Mouse (Mus musculus): ENCODE results near the gene Col19a1. TPM values are rescaled to one million over a fixed set of nuclear protein-coding genes. Genes with fewer than 3 reads are reported as not detected.

Gene Col19a1
- polyA plus RNA-seq, 1 experiment from 2014 or later, result 0.26 TPM

DNA sequence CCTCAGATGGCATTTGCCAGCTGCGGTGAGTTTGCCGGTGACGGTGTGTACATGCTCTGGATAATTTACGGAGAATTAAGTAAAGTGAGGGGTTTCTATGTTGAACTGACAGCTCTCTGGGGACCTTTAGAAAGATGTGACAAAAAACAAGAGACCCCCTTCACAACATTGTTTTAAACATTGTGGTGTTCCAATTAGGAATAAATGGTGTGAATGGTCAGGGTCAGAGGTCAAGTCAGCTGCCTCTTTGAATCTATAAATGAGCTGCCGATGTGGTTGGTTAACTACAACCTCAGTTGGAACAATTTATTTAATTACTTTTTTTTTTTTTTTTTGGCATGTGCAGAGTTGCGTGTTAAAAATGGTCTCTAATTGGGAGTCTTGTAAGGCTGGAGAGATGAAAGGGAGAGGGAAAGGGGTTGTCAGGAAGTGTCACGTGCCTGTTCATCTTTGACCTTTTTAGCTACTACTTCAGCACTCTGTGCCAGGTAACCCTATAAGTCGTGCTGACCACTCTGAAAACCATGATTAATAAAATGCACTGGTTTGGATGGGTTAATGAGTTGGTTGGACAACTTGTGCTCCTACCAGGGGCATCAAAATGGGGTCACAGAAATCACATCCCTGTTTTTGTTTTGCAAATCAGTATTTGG, 347.1 kb downstream of the Col19a1 start:
- Histone ChIP-seq H3K4me1 (no peaks in the 10 kb centered on the region), H3K36me3 (no peaks in the 10 kb centered on the region), H3K27me3 (no peaks in the 10 kb centered on the region), H3K9me3 (replicated peaks) (no peaks in the 10 kb centered on the region), H3K4me3 (replicated peaks) (no peak overlapping the region), H3K4me2 (no peak overlapping the region), H3K27ac (no peak overlapping the region), H3K9ac (no peak overlapping the region)
- ATAC-seq (replicated peaks; ENCODE audit: low FRiP score), result no peak
- 62% methylated on average over 8 of the region's 8 CpGs for WGBS

DNA sequence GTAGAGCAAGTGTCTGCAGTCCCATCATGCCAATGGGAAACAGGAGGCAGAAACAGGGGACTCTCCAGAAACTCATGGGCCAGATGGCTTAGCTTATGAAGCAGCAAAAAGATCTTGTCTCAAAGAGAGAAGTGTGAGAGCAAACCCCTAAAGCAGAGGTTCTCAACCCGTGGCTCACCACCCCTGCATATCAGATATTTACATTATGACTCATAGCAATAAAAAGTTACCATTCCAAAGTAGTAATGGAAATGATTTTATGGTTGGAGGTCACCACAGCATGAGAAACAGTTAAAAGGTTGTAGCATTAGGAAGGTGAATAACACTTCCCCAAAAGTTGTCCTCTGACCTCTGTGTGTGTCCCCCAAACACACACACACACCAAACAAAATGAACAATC, 350.9 kb downstream of the Col19a1 start:
- Histone ChIP-seq H3K27me3 (no peaks in the 10 kb centered on the region), H3K4me3 (replicated peaks) (no peak overlapping the region), H3K4me1 (no peaks in the 10 kb centered on the region), H3K36me3 (no peaks in the 10 kb centered on the region), H3K9ac (no peak overlapping the region), H3K9me3 (replicated peaks) (no peaks in the 10 kb centered on the region), H3K4me2 (no peak overlapping the region), H3K27ac (no peak overlapping the region)
- 67% methylated on average over 1 of the region's 1 CpGs for WGBS
- no peak for ATAC-seq (replicated peaks; ENCODE audit: low FRiP score)

GRCm38 (mm10) chr1:24231504-24232270, 355.6 kb downstream of the Col19a1 start:
- Histone ChIP-seq H3K4me1 (peaks cover 5% of the 10 kb centered on the region; the same call in 1 of the 2 replicates), H3K4me3 (replicated peaks) (no peak overlapping the region), H3K27me3 (no peaks in the 10 kb centered on the region), H3K4me2 (no peak overlapping the region), H3K27ac (no peak overlapping the region), H3K9me3 (replicated peaks) (no peaks in the 10 kb centered on the region), H3K36me3 (no peaks in the 10 kb centered on the region), H3K9ac (no peak overlapping the region)
- no peak for ATAC-seq (replicated peaks; ENCODE audit: low FRiP score)
- 67% methylated on average over 3 of the region's 3 CpGs for WGBS

DNA sequence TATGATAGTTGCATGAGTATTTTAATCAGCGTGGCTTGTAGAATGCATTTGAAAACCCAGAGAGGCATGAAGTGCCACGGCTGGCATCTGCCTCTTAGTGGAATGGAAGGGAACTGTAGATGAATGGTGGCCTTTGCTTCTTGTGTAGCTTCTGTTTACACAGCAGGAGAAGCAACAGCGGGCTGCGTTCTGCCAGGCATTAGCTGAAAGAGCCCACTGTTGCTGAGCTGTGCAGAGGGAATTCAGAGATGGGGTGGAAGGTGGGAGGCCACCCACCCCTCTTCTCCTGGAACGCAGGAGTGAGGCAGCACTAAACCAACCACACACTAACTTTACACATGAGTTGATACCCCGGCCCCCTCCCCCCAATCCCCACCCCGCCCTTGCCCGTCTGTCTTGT, 356.8 kb downstream of the Col19a1 start:
- no peaks in the 10 kb centered on the region for H3K27me3 ChIP-seq
- peaks cover 5% of the 10 kb centered on the region; the same call in 1 of the 2 replicates for H3K4me1 ChIP-seq
- 0 out of 2 replicates have a peak overlapping the region, but pooled peaks have one; percentile 27 for H3K4me2 ChIP-seq
- H3K4me3 ChIP-seq (replicated peaks), result no peak overlapping the region
- no peak overlapping the region for H3K9ac ChIP-seq
- ATAC-seq (replicated peaks; ENCODE audit: low FRiP score), result peak; percentile 36; the same call in 1 of the 2 replicates
- no peaks in the 10 kb centered on the region for H3K36me3 ChIP-seq
- no peak overlapping the region for H3K27ac ChIP-seq
- WGBS, result 22% methylated on average over 8 of the region's 8 CpGs
- no peaks in the 10 kb centered on the region for H3K9me3 ChIP-seq (replicated peaks)

GRCm38 (mm10) chr1:24229552-24229951, 357.7 kb downstream of the Col19a1 start:
- no peaks in the 10 kb centered on the region for H3K9me3 ChIP-seq (replicated peaks)
- H3K9ac ChIP-seq, result no peak overlapping the region
- H3K4me2 ChIP-seq, result no peak overlapping the region
- H3K4me3 ChIP-seq (replicated peaks), result no peak overlapping the region
- H3K4me1 ChIP-seq, result peaks cover 5% of the 10 kb centered on the region; the same call in 1 of the 2 replicates
- ATAC-seq (replicated peaks; ENCODE audit: low FRiP score), result no peak
- no peaks in the 10 kb centered on the region for H3K36me3 ChIP-seq
- WGBS, result 88% methylated on average over 1 of the region's 1 CpGs
- H3K27me3 ChIP-seq, result no peaks in the 10 kb centered on the region
- no peak overlapping the region for H3K27ac ChIP-seq

GRCm38 (mm10) chr1:24226941-24227711, 360.1 kb downstream of the Col19a1 start:
- Histone ChIP-seq H3K9me3 (replicated peaks) (no peaks in the 10 kb centered on the region), H3K4me1 (peaks cover 5% of the 10 kb centered on the region; the same call in 1 of the 2 replicates), H3K4me2 (no peak overlapping the region), H3K27me3 (no peaks in the 10 kb centered on the region), H3K4me3 (replicated peaks) (no peak overlapping the region), H3K9ac (no peak overlapping the region), H3K27ac (no peak overlapping the region), H3K36me3 (no peaks in the 10 kb centered on the region)
- WGBS, result 87% methylated on average over 6 of the region's 6 CpGs
- no peak for ATAC-seq (replicated peaks; ENCODE audit: low FRiP score)

GRCm38 (mm10) chr1:24225825-24226526, 361.3 kb downstream of the Col19a1 start:
- peaks cover 5% of the 10 kb centered on the region; the same call in 1 of the 2 replicates for H3K4me1 ChIP-seq
- no peak overlapping the region for H3K27ac ChIP-seq
- ATAC-seq (replicated peaks; ENCODE audit: low FRiP score), result no peak
- 83% methylated on average over 4 of the region's 4 CpGs for WGBS
- no peak overlapping the region for H3K9ac ChIP-seq
- no peaks in the 10 kb centered on the region for H3K36me3 ChIP-seq
- H3K4me3 ChIP-seq (replicated peaks), result no peak overlapping the region
- H3K4me2 ChIP-seq, result no peak overlapping the region
- no peaks in the 10 kb centered on the region for H3K27me3 ChIP-seq
- no peaks in the 10 kb centered on the region for H3K9me3 ChIP-seq (replicated peaks)

DNA sequence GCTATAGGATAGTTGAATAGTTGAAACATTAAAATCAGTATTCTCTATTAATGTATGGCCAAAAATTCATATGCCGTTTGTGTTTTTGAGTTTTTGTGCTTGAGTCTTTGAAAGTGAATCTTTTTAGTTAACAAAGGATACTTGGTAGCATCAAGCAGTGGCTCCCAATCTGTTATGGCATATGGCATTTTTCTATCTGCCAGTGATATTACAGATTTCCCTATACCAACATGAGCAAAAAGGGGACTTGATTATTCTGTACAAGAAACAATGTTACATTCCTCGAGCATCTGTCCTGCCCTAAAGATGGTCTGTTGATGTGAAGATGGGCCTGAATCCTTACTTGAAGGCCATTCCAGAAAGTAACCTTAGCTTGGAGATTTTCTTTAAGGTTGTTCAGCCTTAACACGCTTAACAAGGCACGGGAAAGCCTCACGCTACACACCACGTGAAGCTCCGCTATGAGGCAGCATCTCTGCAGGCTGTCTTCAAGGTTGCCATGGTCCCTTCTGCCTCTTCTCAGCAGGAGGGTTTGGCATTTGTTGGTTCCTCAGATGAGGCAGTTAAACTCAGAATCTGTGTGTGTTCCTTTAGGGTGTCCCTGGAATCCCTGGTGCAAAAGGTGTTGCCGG, 364.2 kb downstream of the Col19a1 start:
- H3K4me3 ChIP-seq (replicated peaks), result no peak overlapping the region
- 87% methylated on average over 8 of the region's 8 CpGs for WGBS
- no peak overlapping the region for H3K4me2 ChIP-seq
- ATAC-seq (replicated peaks; ENCODE audit: low FRiP score), result no peak
- H3K27me3 ChIP-seq, result no peaks in the 10 kb centered on the region
- no peaks in the 10 kb centered on the region for H3K9me3 ChIP-seq (replicated peaks)
- H3K4me1 ChIP-seq, result no peaks in the 10 kb centered on the region
- no peaks in the 10 kb centered on the region for H3K36me3 ChIP-seq
- no peak overlapping the region for H3K27ac ChIP-seq
- no peak overlapping the region for H3K9ac ChIP-seq

GRCm38 (mm10) chr1:24222231-24222630, 365.0 kb downstream of the Col19a1 start:
- no peak overlapping the region for H3K9ac ChIP-seq
- no peak overlapping the region for H3K27ac ChIP-seq
- H3K27me3 ChIP-seq, result no peaks in the 10 kb centered on the region
- WGBS, result 91% methylated on average over 2 of the region's 2 CpGs
- H3K4me1 ChIP-seq, result no peaks in the 10 kb centered on the region
- ATAC-seq (replicated peaks; ENCODE audit: low FRiP score), result no peak
- no peaks in the 10 kb centered on the region for H3K36me3 ChIP-seq
- no peaks in the 10 kb centered on the region for H3K9me3 ChIP-seq (replicated peaks)
- H3K4me2 ChIP-seq, result no peak overlapping the region
- H3K4me3 ChIP-seq (replicated peaks), result no peak overlapping the region

DNA sequence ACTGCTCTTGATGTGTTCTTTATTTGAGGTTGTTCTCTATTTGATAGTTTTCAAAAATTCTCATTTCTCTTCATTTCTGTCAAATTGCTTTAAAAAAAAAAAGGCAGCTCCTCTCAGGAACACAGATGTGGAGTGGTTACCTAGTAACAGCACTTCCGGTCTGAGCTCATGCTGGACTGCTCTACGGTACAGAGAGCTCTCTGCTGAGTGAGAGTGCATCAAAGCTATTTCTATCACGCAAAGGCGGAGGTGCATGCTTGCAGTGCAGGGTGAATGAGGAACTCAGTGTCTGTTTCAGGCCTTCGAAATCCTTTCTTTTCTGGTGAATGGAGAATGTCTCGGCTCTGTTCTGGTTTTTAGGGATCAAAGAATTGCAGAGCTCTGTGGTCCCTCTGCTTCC, 368.2 kb downstream of the Col19a1 start:
- Histone ChIP-seq H3K9me3 (replicated peaks) (no peaks in the 10 kb centered on the region), H3K9ac (no peak overlapping the region), H3K27me3 (no peaks in the 10 kb centered on the region), H3K4me2 (no peak overlapping the region), H3K36me3 (no peaks in the 10 kb centered on the region), H3K27ac (no peak overlapping the region), H3K4me1 (no peaks in the 10 kb centered on the region), H3K4me3 (replicated peaks) (no peak overlapping the region)
- 62% methylated on average over 6 of the region's 6 CpGs for WGBS
- no peak for ATAC-seq (replicated peaks; ENCODE audit: low FRiP score)
